Mouse (Mus musculus) G1E (cell line): Measurements from ENCODE around the gene Sept10. TPM values are rescaled to one million over a fixed set of nuclear protein-coding genes. Genes with fewer than 3 reads are reported as not detected.

Source experiments
- ATAC-seq: 2 replicates; pipeline ENCODE4 v1.8.0; 2016; ENCODE audit warnings: mild to moderate bottlenecking; ENCODE audit not compliant: insufficient number of reproducible peaks, poor library complexity, low FRiP score, severe bottlenecking; ENCODE audit errors: extremely low read depth
- DNase-seq: peaks from one replicate; pipeline ENCODE4 v3.0.0; 2012; ENCODE audit warnings: low spot score
- H3K27me3 ChIP-seq: 2 replicates; pipeline ENCODE4 v1.6.1; 2012; ENCODE audit warnings: mild to moderate bottlenecking, low read length, inconsistent platforms; ENCODE audit not compliant: insufficient read depth
- H3K36me3 ChIP-seq: replicated peaks from 2 replicates; pipeline ENCODE3; 2012; ENCODE audit warnings: mild to moderate bottlenecking, inconsistent platforms
- H3K4me1 ChIP-seq: 2 replicates; pipeline ENCODE4 v1.6.1; 2012; ENCODE audit warnings: low read depth, low read length, inconsistent platforms, mixed read lengths; ENCODE audit not compliant: insufficient read depth
- H3K4me3 ChIP-seq: 2 replicates; pipeline ENCODE4 v1.5.1; 2012; ENCODE audit warnings: low read depth, mild to moderate bottlenecking, inconsistent platforms, low read length, moderate library complexity, mixed read lengths
- H3K9me3 ChIP-seq: replicated peaks from 2 replicates; pipeline ENCODE4 v1.6.1; 2012; ENCODE audit warnings: inconsistent platforms
- CTCF ChIP-seq: IDR thresholded peaks from 2 replicates; pipeline ENCODE4 v1.5.1; 2012; ENCODE audit warnings: low read depth, low read length, inconsistent platforms, mixed read lengths
- GATA1 ChIP-seq: IDR thresholded peaks from 2 replicates; pipeline ENCODE4 v1.6.1; 2012; ENCODE audit warnings: borderline replicate concordance, low read length, inconsistent platforms, mixed read lengths
- GATA2 ChIP-seq: IDR thresholded peaks from 2 replicates; pipeline ENCODE4 v1.6.1; 2012; ENCODE audit warnings: low read depth, low read length, inconsistent platforms, borderline replicate concordance
- POLR2AphosphoS5 ChIP-seq: IDR thresholded peaks from 2 replicates; pipeline ENCODE4 v1.6.1; 2012; ENCODE audit warnings: low read depth, low read length, inconsistent platforms; ENCODE audit not compliant: insufficient replicate concordance
- TAL1 ChIP-seq: conservative IDR thresholded peaks from 2 replicates; pipeline ENCODE4 v1.6.1; 2012; ENCODE audit warnings: low read depth, low read length, inconsistent platforms, mixed read lengths
- polyA plus RNA-seq: library from polyadenylated mRNA; stranded (reverse); fragments of >175 nt; gene quantifications from 2 replicates; pipeline ENCODE4 v1.2.3, GENCODE M21; 2012
- total RNA-seq, 2 experiments: library from RNA; stranded (forward) in 1 of 2; stranded (reverse) in 1 of 2; fragments of 200-1000 nt in 1 of 2; fragments of >200 nt in 1 of 2; fragmentation: Nextera tagmentation in 1 of 2; gene quantifications; 2 replicates each; pipeline ENCODE4 v1.2.3; 2014 to 2017

Gene Sept10
- total and polyA plus RNA-seq, 3 experiments = 1.1 to 14.4 (median 9.5) TPM

DNA sequence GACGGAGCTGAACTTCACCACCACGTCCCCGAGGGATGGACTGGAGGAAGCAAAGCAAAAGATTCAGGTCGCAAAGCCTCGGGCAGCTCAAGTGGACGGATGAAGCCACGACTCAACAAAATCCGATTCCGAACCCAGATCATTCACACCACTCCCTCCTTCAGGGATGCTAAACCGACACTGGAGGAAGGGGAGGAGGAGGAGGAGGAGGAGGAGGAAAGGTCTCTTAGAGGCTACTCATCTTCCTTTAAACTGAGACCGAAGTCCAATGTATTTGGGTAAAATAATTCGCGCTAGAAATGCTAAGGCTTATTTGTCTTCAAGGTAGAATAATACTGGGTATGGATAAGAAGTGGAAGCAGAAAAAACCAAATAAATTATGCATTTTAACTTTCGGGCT is 1.7 kb upstream of the Sept10 start:
- no peak overlapping the region; the same call in 1 of the 2 replicates for H3K4me3 ChIP-seq
- TF ChIP-seq GATA1 (no peak), POLR2AphosphoS5 (no peak), CTCF (no peak), GATA2 (no peak)
- ATAC-seq = no peak

DNA sequence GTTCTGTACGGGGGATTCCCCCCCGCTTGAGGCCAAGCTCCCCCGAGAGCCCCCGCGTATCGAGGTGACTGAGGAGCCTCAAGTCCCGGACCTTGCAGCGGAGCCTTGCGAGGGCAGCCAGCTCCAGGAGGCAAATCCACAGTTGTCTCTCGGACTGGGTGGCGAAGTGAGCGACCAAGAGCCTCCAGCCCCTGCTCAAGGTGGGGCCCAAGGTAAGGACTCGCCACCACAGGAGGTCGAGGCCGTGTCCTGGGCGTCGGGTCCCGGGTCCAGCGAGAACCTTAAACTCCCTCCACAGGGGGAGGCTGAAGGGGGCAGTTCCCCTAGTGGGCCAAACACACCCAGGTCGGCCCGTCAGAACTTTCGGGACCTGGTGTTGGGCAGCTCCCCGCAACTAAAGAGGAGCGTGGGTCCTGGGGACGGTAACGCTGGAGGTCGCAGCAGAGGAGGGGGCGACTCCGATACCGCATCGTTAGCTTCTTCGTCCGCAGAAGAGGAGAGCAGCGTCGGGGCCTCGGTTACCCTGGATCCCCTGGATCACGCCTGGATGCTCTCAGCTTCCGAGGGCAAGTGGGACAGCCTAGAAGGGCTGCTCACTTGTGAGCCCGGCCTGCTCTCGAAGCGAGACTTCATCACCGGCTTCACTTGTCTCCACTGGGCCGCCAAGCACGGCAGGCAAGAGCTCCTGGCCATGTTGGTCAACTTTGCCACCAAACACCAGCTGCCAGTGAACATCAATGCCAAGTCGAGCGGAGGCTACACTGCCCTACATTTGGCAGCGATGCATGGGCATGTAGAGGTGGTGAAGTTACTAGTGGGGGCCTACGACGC is 839 bp upstream of the Sept10 start:
- peaks cover 8% of the 10 kb centered on the region for H3K36me3 ChIP-seq
- peak overlapping the region; percentile 74 for H3K4me3 ChIP-seq
- DNase-seq (peak; percentile 1), ATAC-seq (no peak)
- H3K9me3 ChIP-seq = 0 out of 2 replicates have a peak, but pooled peaks cover 3% of the 10 kb centered on the region
- peaks cover 11% of the 10 kb centered on the region for H3K4me1 ChIP-seq
- TF ChIP-seq GATA1 (no peak), GATA2 (no peak), TAL1 (no peak), POLR2AphosphoS5 (no peak), CTCF (no peak)
- no peaks in the 10 kb centered on the region for H3K27me3 ChIP-seq

More for the DNA sequence above, 1.7 kb upstream of the Sept10 start:
- DNase-seq = no peak
- 0 out of 2 replicates have a peak, but pooled peaks cover 3% of the 10 kb centered on the region for H3K9me3 ChIP-seq
- peaks cover 8% of the 10 kb centered on the region for H3K36me3 ChIP-seq
- no peaks in the 10 kb centered on the region for H3K27me3 ChIP-seq
- peaks cover 11% of the 10 kb centered on the region for H3K4me1 ChIP-seq

DNA sequence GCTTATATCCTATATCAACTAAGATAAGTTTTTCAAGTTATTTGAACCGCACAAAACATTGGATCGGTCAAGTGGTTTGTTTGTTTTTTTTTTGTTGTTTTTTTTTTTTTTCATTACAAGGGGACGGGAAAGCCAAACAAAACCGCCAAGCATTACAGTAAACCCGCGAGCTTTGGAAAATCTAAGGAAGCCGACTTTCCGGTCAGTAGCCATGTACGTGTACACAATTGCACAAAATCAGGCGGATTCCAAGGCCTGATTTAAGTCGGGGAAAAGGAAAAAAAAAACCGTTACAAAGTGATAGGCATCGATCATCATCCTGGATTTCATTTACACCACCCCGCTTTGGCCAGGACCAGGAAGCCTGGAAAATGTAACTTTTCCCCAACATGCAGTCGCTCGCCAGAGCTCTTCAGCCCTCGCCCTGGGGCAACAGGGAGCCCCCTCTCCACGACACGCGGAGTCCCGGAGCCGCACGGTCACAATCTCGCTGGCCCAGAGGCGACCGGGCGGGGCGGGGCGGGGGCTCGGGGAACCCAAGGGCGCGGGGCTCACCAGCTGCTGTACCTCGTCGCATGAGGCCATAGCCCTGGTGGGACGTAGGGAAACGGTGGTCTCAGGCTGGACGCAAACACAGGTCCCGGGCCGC is 699 bp downstream of the Sept10 start:
- Histone ChIP-seq H3K36me3 (peaks cover 8% of the 10 kb centered on the region), H3K27me3 (no peaks in the 10 kb centered on the region), H3K4me3 (peak overlapping the region; percentile 74), H3K9me3 (0 out of 2 replicates have a peak, but pooled peaks cover 3% of the 10 kb centered on the region), H3K4me1 (peaks cover 11% of the 10 kb centered on the region)
- DNase-seq = no peak
- ATAC-seq = no peak; the same call in 1 of the 2 replicates
- no peak for TF ChIP-seq GATA2
- TF ChIP-seq POLR2AphosphoS5 = no peak
- no peak for TF ChIP-seq TAL1
- no peak for TF ChIP-seq CTCF
- no peak for TF ChIP-seq GATA1

DNA sequence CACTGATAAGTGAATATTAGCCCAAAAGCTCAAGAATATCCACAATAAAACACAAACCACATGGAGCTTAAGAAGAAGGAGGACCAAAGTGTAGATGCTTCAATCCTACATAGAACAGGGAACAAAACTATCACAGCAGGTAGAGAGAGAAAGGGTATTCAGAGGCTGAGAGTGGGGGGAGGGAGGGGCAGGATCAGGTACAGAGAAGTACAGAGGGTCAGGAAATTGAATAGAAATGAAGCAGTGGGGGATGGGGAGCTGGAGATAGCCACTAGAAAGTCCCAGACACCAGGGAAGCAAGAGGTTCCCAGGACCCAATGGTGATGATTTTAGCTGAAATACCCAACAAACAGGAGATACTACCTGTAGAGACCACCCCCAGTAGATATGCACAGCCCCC is 21.6 kb downstream of the Sept10 start:
- no peak for TF ChIP-seq TAL1
- TF ChIP-seq GATA1 = no peak
- no peak for TF ChIP-seq POLR2AphosphoS5
- TF ChIP-seq CTCF = no peak
- TF ChIP-seq GATA2 = no peak

DNA sequence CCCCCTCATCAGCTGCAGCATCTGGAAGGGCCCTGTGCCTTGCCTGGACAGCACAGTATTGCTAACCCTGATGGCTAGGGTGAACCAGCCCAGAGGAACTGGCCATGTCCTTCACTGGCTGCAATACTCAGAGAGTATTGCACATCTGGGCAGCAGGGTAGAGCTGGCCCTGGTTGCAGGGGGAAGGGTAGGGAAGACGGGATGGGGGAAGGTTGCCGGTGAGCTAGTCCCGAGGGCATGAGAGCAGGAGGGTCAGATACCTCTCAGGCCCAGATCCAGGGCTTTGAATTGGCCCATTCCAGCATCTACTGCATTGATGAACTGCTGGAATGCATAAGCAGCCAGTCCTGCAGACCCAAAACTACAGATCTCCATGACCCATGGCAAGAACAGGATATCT is 24.9 kb downstream of the Sept10 start:
- ATAC-seq (no peak), DNase-seq (no peak)
- H3K9me3 ChIP-seq = no peaks in the 10 kb centered on the region
- no peaks in the 10 kb centered on the region for H3K4me1 ChIP-seq
- no peak for TF ChIP-seq POLR2AphosphoS5
- no peak for TF ChIP-seq GATA1
- no peak for TF ChIP-seq CTCF
- no peak for TF ChIP-seq TAL1
- no peak for TF ChIP-seq GATA2
- no peaks in the 10 kb centered on the region for H3K27me3 ChIP-seq
- H3K4me3 ChIP-seq = no peak overlapping the region
- H3K36me3 ChIP-seq = no peaks in the 10 kb centered on the region

More for the DNA sequence above, 21.6 kb downstream of the Sept10 start:
- Histone ChIP-seq H3K27me3 (no peaks in the 10 kb centered on the region), H3K9me3 (no peaks in the 10 kb centered on the region), H3K36me3 (no peaks in the 10 kb centered on the region), H3K4me1 (no peaks in the 10 kb centered on the region), H3K4me3 (no peak overlapping the region)
- no peak for ATAC-seq
- DNase-seq = no peak

DNA sequence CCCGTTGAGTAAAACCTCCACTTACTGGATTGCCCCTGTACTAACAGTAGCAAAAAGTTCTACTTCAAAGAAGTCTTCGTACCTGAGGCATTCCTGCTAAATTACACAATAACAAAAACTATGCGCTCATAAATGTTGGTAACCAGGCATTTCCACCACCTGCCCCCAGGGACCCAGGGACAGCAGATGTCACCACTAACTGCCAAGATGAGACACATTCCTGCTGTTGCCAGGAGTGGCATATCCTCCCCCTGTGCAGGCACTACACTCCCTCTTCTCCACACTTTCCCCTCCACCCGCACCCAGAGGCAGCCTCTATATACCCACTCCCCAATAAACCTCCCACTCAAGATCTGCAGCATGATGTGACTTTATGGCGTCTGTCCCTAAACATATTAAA is 26.8 kb downstream of the Sept10 start:
- TF ChIP-seq GATA1 (no peak), POLR2AphosphoS5 (no peak), TAL1 (no peak)
- Histone ChIP-seq H3K9me3 (no peaks in the 10 kb centered on the region), H3K4me3 (no peak overlapping the region), H3K36me3 (peaks cover 13% of the 10 kb centered on the region), H3K4me1 (no peaks in the 10 kb centered on the region), H3K27me3 (no peaks in the 10 kb centered on the region)
- no peak for ATAC-seq
- DNase-seq = no peak
